Mouse (Mus musculus): ENCODE measurements around the gene Tmem138.

- TF ChIP-seq POLR2A (IDR thresholded peaks at IDR 0.05; ENCODE audit: insufficient read length, low read depth) (no peak), SRF (IDR thresholded peaks at IDR 0.05; ENCODE audit: control insufficient read depth, insufficient read length, low read depth) (no peak)
These were observed 37.7 kb downstream of the Tmem138 start for GRCm38 (mm10) chr19:10539454-10539853.
